Mouse (Mus musculus) ES-E14 (cell line): ENCODE measurements around the gene Rab5if.

ENCODE experiments used
- CHD2 ChIP-seq: IDR thresholded peaks from 2 replicates; pipeline ENCODE4 v1.6.1; 2014; ENCODE audit warnings: mild to moderate bottlenecking, low read depth, low read length, inconsistent platforms
- HCFC1 ChIP-seq: IDR thresholded peaks from 2 replicates; pipeline ENCODE4 v1.6.1; 2012; ENCODE audit warnings: low read length, inconsistent platforms, borderline replicate concordance; ENCODE audit not compliant: insufficient read depth
- MAFK ChIP-seq: IDR thresholded peaks from 2 replicates; pipeline ENCODE4 v1.6.1; 2014; ENCODE audit warnings: mild to moderate bottlenecking, low read depth, low read length, inconsistent platforms; ENCODE audit not compliant: insufficient read depth
- ZC3H11A ChIP-seq: IDR thresholded peaks from 2 replicates; pipeline ENCODE4 v1.6.1; 2012; ENCODE audit warnings: low read depth, mild to moderate bottlenecking, inconsistent platforms, low read length, borderline replicate concordance
- ZNF384 ChIP-seq: IDR thresholded peaks from 2 replicates; pipeline ENCODE4 v1.6.1; 2012; ENCODE audit warnings: low read depth, low read length, inconsistent platforms

- TF ChIP-seq ZNF384 (no peak), ZC3H11A (no peak), HCFC1 (no peak), CHD2 (no peak), MAFK (no peak)
These were observed 5.1 kb upstream of the Rab5if start, which contains the start of gene 4930518I15Rik for GRCm38 (mm10) chr2:156857835-156858234.
